Mouse (Mus musculus): ENCODE data around the gene Ppp1r3f.

GRCm38 (mm10) chrX:7572466-7572865 is 1.6 kb downstream of the Ppp1r3f start:
- TF ChIP-seq POLR2A (IDR thresholded peaks at IDR 0.05; ENCODE audit: borderline replicate concordance, low read depth, low read length) (no peak), CTCF (IDR thresholded peaks at IDR 0.05; ENCODE audit: low read depth, low read length) (no peak)
